Mouse (Mus musculus) kidney, adult 2 months (tissue): Measurements from ENCODE around the gene Tmprss6.

ENCODE experiments used
- CTCF ChIP-seq: fragments of 200-500 bp; conservative IDR thresholded peaks from 2 replicates; pipeline ENCODE4 v1.5.1; 2011; ENCODE audit warnings: low read depth, mild to moderate bottlenecking, control low read depth, low read length, moderate library complexity, mixed read lengths; ENCODE audit not compliant: insufficient read depth, insufficient read length
- POLR2A ChIP-seq: fragments of 200-500 bp; IDR thresholded peaks from one replicate; pipeline ENCODE4 v1.6.1; 2011; ENCODE audit warnings: low read depth, low read length, control low read depth

DNA sequence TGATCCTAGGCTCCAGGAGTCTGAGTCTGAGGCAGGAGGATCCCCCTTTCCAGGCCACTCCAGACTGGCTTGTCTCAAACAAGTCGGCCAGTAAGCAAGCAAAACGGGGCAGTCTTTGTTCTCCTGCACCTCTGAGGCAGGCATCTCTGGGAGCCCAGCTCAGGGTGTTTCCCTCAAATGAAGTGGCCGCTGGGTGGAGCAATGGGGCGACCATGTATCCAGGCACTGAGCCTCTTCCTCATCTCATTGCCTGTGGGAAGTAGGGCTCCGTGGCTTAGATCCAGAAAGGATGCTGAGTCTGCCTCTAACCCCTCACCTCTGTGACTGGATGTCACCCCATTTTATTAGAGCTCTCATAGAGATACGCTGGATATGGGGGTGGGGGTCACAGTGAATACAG lies 1.6 kb downstream of the Tmprss6 start:
- TF ChIP-seq CTCF (no peak; the same call in 1 of the 2 replicates), POLR2A (no peak)
